Mouse (Mus musculus) heart, embryonic 16.5 days (tissue): ENCODE data around the gene Abhd8. TPM values are rescaled to one million over a fixed set of nuclear protein-coding genes. Genes with fewer than 3 reads are reported as not detected.

Experiments
- ATAC-seq: fragments of 200-750 bp; cut with Nextera tagmentation; replicated peaks from 2 replicates; pipeline ENCODE4 v1.8.0; 2017; ENCODE audit warnings: moderate number of reproducible peaks; ENCODE audit not compliant: insufficient read depth, low FRiP score; ENCODE audit errors: extremely low read depth
- H3K27ac ChIP-seq: fragments of 300-500 bp; sonication (generic); 2 replicates; pipeline ENCODE4 v1.5.1; 2014; ENCODE audit warnings: mild to moderate bottlenecking, low read length, control low read depth, moderate library complexity
- H3K27me3 ChIP-seq: fragments of 300-500 bp; sonication (generic); 2 replicates; pipeline ENCODE4 v1.6.1; 2014; ENCODE audit warnings: low read length, mixed read lengths; ENCODE audit not compliant: control insufficient read depth, insufficient read depth
- H3K36me3 ChIP-seq: fragments of 300-500 bp; sonication (generic); 2 replicates; pipeline ENCODE4 v1.6.1; 2014; ENCODE audit not compliant: control insufficient read depth, insufficient read depth
- H3K4me1 ChIP-seq: fragments of 300-500 bp; sonication (generic); 2 replicates; pipeline ENCODE4 v1.6.1; 2014; ENCODE audit warnings: low read length, mixed read lengths; ENCODE audit not compliant: control insufficient read depth, insufficient read depth
- H3K4me2 ChIP-seq: fragments of 300-500 bp; sonication (generic); 2 replicates; pipeline ENCODE4 v1.6.1; 2014; ENCODE audit warnings: low read depth, mild to moderate bottlenecking, control low read depth, low read length
- H3K4me3 ChIP-seq: fragments of 300-500 bp; sonication (generic); 2 replicates; pipeline ENCODE4 v1.5.1; 2014; ENCODE audit warnings: mild to moderate bottlenecking, control low read depth, low read length
- H3K9ac ChIP-seq: fragments of 300-500 bp; sonication (generic); 2 replicates; pipeline ENCODE4 v1.6.1; 2014; ENCODE audit warnings: low read length, control low read depth
- H3K9me3 ChIP-seq: fragments of 300-500 bp; sonication (generic); replicated peaks from 2 replicates; pipeline ENCODE4 v1.6.1; 2016; ENCODE audit warnings: low read length; ENCODE audit not compliant: control insufficient read depth
- WGBS: fragments of 180-500 bp; shearing (Covaris S2); extraction: QIAGEN DNeasy Blood & Tissue Kit; methylation state at CpG from one replicate; pipeline ENCODE4 v1.1.7; 2014; 5-methylcytosine and 5-hydroxymethylcytosine counted together
- polyA plus RNA-seq: library from polyadenylated mRNA; unstranded; fragments of >200 nt; fragmentation: Nextera tagmentation; extraction: Ambion mirVana; gene quantifications from 2 replicates; pipeline ENCODE4 v1.2.1, GENCODE M21; 2015

Gene Abhd8
- polyA plus RNA-seq, 1 experiment from 2014 or later: 48.7 TPM

DNA sequence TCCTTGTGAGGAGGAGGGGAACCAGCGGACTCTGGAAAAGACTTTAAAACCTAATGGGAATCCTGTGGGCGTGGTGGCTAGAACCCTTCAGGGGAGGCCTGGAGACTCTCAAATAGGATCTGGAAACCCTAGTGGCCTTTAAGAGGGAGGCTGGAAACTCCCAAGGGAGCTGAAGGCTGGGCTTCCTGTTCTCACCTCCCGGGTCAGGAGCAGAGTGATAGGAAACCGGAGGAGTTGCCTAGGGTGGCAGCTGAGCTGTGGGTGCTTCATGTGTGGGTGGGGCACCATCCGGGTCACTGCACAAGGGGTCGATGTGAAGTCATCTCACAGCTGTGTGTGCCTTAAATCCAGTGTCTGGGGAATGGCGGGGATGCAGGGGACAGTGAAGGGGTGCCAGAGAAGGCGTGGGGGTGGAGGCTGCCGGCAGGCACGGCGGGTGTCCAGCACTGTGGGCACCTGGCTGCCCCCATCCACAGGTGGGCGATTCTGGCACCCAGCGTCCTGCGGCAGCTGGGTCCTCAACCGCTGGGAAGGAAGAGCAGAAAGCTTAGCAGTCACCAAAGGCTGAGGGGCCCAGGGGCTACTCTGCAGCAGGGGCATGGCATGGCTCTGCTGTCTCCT is 34.5 kb upstream of the Abhd8 start:
- no peak for ATAC-seq
- H3K4me2 ChIP-seq: 0 out of 2 replicates have a peak overlapping the region, but pooled peaks have one; percentile 5
- no peaks in the 10 kb centered on the region for H3K9me3 ChIP-seq
- WGBS: 21% methylated on average over 15 of the region's 15 CpGs
- no peaks in the 10 kb centered on the region for H3K27me3 ChIP-seq
- peak overlapping the region; percentile 53 for H3K9ac ChIP-seq
- peaks cover 44% of the 10 kb centered on the region for H3K4me1 ChIP-seq
- peak overlapping the region; percentile 70 for H3K27ac ChIP-seq
- no peak overlapping the region for H3K4me3 ChIP-seq
- no peaks in the 10 kb centered on the region for H3K36me3 ChIP-seq

DNA sequence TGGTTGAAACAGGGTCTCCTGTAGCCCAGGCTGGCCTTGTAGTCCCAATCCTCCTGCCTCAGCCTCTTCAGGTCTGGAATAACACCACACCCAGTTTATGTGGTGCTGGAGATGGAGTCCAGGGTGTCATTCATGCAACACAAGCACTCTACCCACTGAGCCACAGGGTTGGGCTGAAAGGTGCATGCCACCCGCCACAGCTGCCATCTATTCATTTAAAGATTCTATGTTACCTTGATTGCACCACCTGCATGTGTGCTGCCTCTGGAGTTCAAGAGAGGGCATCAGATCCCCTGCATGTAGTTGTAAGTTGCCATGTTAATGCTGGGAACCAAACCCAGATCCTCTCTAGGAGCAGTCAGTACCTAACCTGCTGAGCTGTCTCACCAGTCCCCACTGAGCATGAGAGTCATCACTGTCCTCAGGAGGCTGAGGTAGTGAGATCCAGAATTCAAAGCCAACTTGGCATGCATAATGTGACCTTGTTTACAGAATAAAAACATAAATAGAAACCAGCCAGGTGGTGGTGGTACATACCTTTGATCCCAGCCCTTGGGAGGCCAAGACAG is 33.7 kb upstream of the Abhd8 start:
- H3K4me1 ChIP-seq: peaks cover 44% of the 10 kb centered on the region
- no peak overlapping the region for H3K4me3 ChIP-seq
- H3K27ac ChIP-seq: peak overlapping the region; percentile 81
- no peaks in the 10 kb centered on the region for H3K9me3 ChIP-seq
- no peak for ATAC-seq
- no peak overlapping the region for H3K4me2 ChIP-seq
- 82% methylated on average over 1 of the region's 1 CpGs for WGBS
- no peak overlapping the region for H3K9ac ChIP-seq
- no peaks in the 10 kb centered on the region for H3K27me3 ChIP-seq
- peaks cover 8% of the 10 kb centered on the region; the same call in 1 of the 2 replicates for H3K36me3 ChIP-seq

GRCm38 (mm10) chr8:71496481-71496880 is 33.0 kb upstream of the Abhd8 start:
- Histone ChIP-seq H3K27ac (peak overlapping the region; percentile 81), H3K36me3 (peaks cover 8% of the 10 kb centered on the region; the same call in 1 of the 2 replicates), H3K4me1 (peaks cover 44% of the 10 kb centered on the region), H3K4me3 (no peak overlapping the region), H3K27me3 (no peaks in the 10 kb centered on the region), H3K9ac (0 out of 2 replicates have a peak overlapping the region, but pooled peaks have one; percentile 28), H3K9me3 (no peaks in the 10 kb centered on the region), H3K4me2 (no peak overlapping the region)
- WGBS: 31% methylated on average over 11 of the region's 11 CpGs
- peak; percentile 56; the same call in 1 of the 2 replicates for ATAC-seq

GRCm38 (mm10) chr8:71495811-71496210 is 32.4 kb upstream of the Abhd8 start:
- Histone ChIP-seq H3K4me1 (peaks cover 44% of the 10 kb centered on the region), H3K9ac (0 out of 2 replicates have a peak overlapping the region, but pooled peaks have one; percentile 35)
- WGBS: 83% methylated on average over 5 of the region's 5 CpGs

GRCm38 (mm10) chr8:71495039-71495438 is 31.6 kb upstream of the Abhd8 start:
- peaks cover 44% of the 10 kb centered on the region for H3K4me1 ChIP-seq
- H3K27me3 ChIP-seq: no peaks in the 10 kb centered on the region
- H3K4me3 ChIP-seq: no peak overlapping the region
- 0 out of 2 replicates have a peak overlapping the region, but pooled peaks have one; percentile 47 for H3K9ac ChIP-seq
- H3K27ac ChIP-seq: peak overlapping the region; percentile 81
- 17% methylated on average over 16 of the region's 16 CpGs for WGBS
- peak overlapping the region; percentile 51 for H3K4me2 ChIP-seq
- no peaks in the 10 kb centered on the region for H3K9me3 ChIP-seq
- ATAC-seq: peak; percentile 49
- peaks cover 8% of the 10 kb centered on the region; the same call in 1 of the 2 replicates for H3K36me3 ChIP-seq

More at GRCm38 (mm10) chr8:71495811-71496210, 32.4 kb upstream of the Abhd8 start:
- H3K27me3 ChIP-seq: no peaks in the 10 kb centered on the region
- peaks cover 8% of the 10 kb centered on the region; the same call in 1 of the 2 replicates for H3K36me3 ChIP-seq
- H3K4me3 ChIP-seq: no peak overlapping the region
- H3K9me3 ChIP-seq: no peaks in the 10 kb centered on the region
- peak overlapping the region; percentile 81 for H3K27ac ChIP-seq
- ATAC-seq: no peak
- H3K4me2 ChIP-seq: no peak overlapping the region

DNA sequence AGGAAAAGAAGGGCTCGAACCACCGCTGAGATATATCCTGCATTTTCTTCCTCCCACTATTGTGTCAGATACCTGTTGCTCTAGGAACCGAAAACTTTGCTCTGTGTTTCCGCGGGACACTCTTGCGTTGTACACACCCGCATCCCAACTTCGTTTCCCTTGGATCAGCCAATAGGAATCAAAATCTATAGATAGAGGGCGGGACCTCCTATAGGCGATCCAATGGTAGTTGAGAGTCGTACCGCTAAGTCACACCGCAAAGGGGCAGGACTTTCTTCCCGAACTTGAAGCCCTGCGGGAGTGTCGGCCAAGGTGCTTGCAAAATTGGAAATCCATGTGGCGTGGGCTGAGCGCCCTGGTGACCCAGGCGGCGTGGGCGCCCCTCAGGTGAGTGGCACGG is 25.0 kb upstream of the Abhd8 start:
- Histone ChIP-seq H3K27me3 (no peaks in the 10 kb centered on the region), H3K9me3 (no peaks in the 10 kb centered on the region), H3K36me3 (peaks cover 8% of the 10 kb centered on the region; the same call in 1 of the 2 replicates), H3K9ac (peak overlapping the region; percentile 88), H3K27ac (peak overlapping the region; percentile 93), H3K4me3 (peak overlapping the region; percentile 88), H3K4me1 (peaks cover 15% of the 10 kb centered on the region), H3K4me2 (peak overlapping the region; percentile 99)
- WGBS: under 1% methylated on average over 22 of the region's 22 CpGs
- ATAC-seq: peak; percentile 79

DNA sequence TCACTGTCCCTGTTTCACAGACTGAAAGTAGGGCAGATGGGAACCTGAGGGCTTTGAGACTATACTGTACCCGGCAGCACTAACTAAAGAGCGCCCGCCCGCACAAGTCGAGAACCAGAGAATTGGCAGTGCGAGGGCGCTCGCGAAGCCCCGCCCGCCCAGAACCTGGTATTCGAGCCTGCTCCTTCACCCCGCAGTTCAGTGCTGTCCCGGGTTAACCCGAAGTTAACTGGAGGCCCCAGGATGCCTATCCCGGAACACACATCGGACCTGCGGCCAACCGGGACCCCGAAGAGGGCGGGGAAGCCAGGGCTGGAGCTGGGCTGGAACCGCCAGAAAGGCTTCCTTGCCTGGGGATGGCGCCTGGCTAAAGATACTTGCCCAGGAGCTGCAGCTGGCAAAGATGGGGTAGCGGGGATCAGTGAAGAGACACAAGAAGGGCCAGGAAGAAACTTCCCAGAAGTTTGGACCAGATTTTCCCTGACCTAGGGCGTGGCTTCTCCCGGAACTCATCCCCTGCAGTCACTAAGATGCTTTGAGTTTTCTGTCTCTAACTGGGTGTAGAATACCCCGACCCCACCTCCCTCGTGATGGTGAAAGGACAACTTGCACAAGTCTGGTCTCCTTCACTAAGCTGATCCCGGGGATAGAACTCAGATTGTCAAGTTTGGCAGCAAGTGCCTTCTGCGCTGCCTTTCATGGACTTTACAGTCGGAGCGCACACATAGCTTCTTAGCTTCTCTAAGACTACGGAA is 24.4 kb upstream of the Abhd8 start, which contains the start of gene Gtpbp3:
Gtpbp3 (plus strand) TSS at position 413 of the 755 bp plus-strand sequence.
- Histone ChIP-seq H3K9me3 (no peaks in the 10 kb centered on the region), H3K4me3 (peak within 1 kb of the TSS; percentile 88), H3K27me3 (no peaks in the 10 kb centered on the region), H3K27ac (peak within 1 kb of the TSS; percentile 93), H3K9ac (peak within 1 kb of the TSS; percentile 88), H3K4me1 (peaks cover 15% of the 10 kb centered on the region), H3K36me3 (peaks cover 8% of the 10 kb centered on the region; the same call in 1 of the 2 replicates), H3K4me2 (peak within 1 kb of the TSS; percentile 99)
- ATAC-seq: peak; percentile 40
- WGBS: under 1% methylated on average over 33 of the region's 33 CpGs

DNA sequence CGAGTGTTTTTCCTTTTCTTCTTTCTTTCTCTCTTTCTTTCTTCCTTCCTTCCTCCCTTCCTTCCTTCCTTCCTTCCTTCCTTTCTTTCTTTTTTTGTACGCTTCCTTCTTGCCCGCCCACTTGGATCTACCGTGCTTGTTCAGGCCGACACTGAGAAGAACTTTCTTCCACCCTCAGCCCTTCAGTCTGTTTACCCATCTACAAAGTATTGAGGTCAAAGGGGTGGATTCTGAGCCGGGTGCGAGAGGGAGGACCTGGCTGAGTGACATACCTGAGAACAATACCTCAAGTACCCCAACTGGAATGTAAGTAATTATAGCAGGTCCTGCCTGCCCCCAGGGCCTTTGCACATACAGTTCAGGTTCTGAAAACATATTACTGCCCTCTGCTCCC is 22.7 kb upstream of the Abhd8 start:
- ATAC-seq: no peak
- Histone ChIP-seq H3K4me3 (peak overlapping the region; percentile 85), H3K9me3 (no peaks in the 10 kb centered on the region), H3K4me2 (peak overlapping the region; percentile 94), H3K36me3 (no peaks in the 10 kb centered on the region), H3K4me1 (peaks cover 15% of the 10 kb centered on the region), H3K27ac (peak overlapping the region; percentile 45), H3K9ac (peak overlapping the region; percentile 53; the same call in 1 of the 2 replicates), H3K27me3 (peaks cover 3% of the 10 kb centered on the region; the same call in 1 of the 2 replicates)
- 16% methylated on average over 7 of the region's 7 CpGs for WGBS
